ENCODE assay signal across 9 mouse cellular contexts in genomic region chr19:34640623-34641022, GRCm38 (mm10). TPM values are rescaled to one million over a fixed set of nuclear protein-coding genes. Genes with fewer than 3 reads are reported as not detected.
DNase-seq lines count a peak whose midpoint lies in the region; ATAC-seq and TF ChIP-seq lines count a peak whose summit lies in the region.
"Had no signal": no experiment of that assay in that cellular context is flagged by ENCODE, and none has a peak within 500 bp of the region (broad histone marks: within the 10 kb centered on the region; RNA-seq: fewer than 3 reads in every experiment).

Gene Ifit1bl2, minus strand, starts transcription at chr19:34640743.
Gene Ifit1, plus strand, starts transcription at chr19:34640871.

- H3K9ac ChIP-seq in kidney, embryonic 14.5 days (ENCODE audit: low read depth, low read length): no peak within 1 kb of the TSS
- no peak within 1 kb of the TSS for H3K9ac ChIP-seq in kidney, embryonic 15.5 days
- no peak within 1 kb of the TSS for H3K9ac ChIP-seq in midbrain, postnatal 0 days (replicated peaks; ENCODE audit: low read length, poor library complexity, severe bottlenecking)
- H3K9ac ChIP-seq: neural tube, embryonic 12.5 days had no signal

- no peak for TF ChIP-seq POLR2A in kidney, adult 2 months (IDR thresholded peaks at IDR 0.05; ENCODE audit: low read depth, low read length)
- TF ChIP-seq POLR2A in bone marrow, adult 2 months (IDR thresholded peaks at IDR 0.05; ENCODE audit: borderline replicate concordance, control insufficient read depth, low read depth, low read length): no peak

- no peak for TF ChIP-seq CTCF in kidney, adult 2 months (conservative IDR thresholded peaks at IDR 0.05; ENCODE audit: insufficient read depth, insufficient read length, low read depth, low read length)
- TF ChIP-seq CTCF in bone marrow, adult 2 months (IDR thresholded peaks at IDR 0.05; ENCODE audit: control insufficient read depth, insufficient read depth, low read length): no peak
- TF ChIP-seq CTCF in midbrain, postnatal 0 days (IDR thresholded peaks at IDR 0.05): no peak

- H3K36me3 ChIP-seq in kidney, adult 2 months (ENCODE audit: control insufficient read depth, insufficient read depth, low read length): no peaks in the 10 kb centered on the region
- no peaks in the 10 kb centered on the region for H3K36me3 ChIP-seq in kidney, embryonic 14.5 days (ENCODE audit: control insufficient read depth, insufficient read depth, low read length)
- H3K36me3 ChIP-seq in kidney, embryonic 15.5 days: no peaks in the 10 kb centered on the region
- H3K36me3 ChIP-seq in midbrain, postnatal 0 days (ENCODE audit: insufficient read depth, low read length): no peaks in the 10 kb centered on the region
- H3K36me3 ChIP-seq: neural tube, embryonic 12.5 days had no signal

- no peaks in the 10 kb centered on the region; the same call in 1 of the 2 replicates for H3K4me1 ChIP-seq in kidney, adult 2 months (ENCODE audit: control insufficient read depth, insufficient read depth, low read length)
- H3K4me1 ChIP-seq in kidney, embryonic 14.5 days (ENCODE audit: control insufficient read depth, insufficient read depth, low read length): no peaks in the 10 kb centered on the region
- no peaks in the 10 kb centered on the region; the same call in 1 of the 2 replicates for H3K4me1 ChIP-seq in bone marrow, adult 2 months (ENCODE audit: control insufficient read depth, insufficient read depth, low read length)
- H3K4me1 ChIP-seq in kidney, embryonic 15.5 days: no peaks in the 10 kb centered on the region
- no peaks in the 10 kb centered on the region for H3K4me1 ChIP-seq in midbrain, postnatal 0 days (ENCODE audit: insufficient read depth, low read length)
- H3K4me1 ChIP-seq: neural tube, embryonic 12.5 days had no signal

- peak; percentile 61 for DNase-seq in kidney, adult 2 months
- DNase-seq in right cerebral cortex, postnatal 14 days: no peak
- DNase-seq in c-Kit-positive CD71-positive TER-119-positive erythroid progenitor cells, embryonic 14.5 days (ENCODE audit: low spot score): no peak
- DNase-seq in midbrain, postnatal 0 days (ENCODE audit: low spot score): no peak

- no peaks in the 10 kb centered on the region for H3K9me3 ChIP-seq in kidney, embryonic 14.5 days (ENCODE audit: control insufficient read depth, low read length)
- no peaks in the 10 kb centered on the region for H3K9me3 ChIP-seq in kidney, embryonic 15.5 days (replicated peaks)
- H3K9me3 ChIP-seq in midbrain, postnatal 0 days (ENCODE audit: low read length): no peaks in the 10 kb centered on the region
- H3K9me3 ChIP-seq: neural tube, embryonic 12.5 days had no signal

- no peak; the same call in 1 of the 2 replicates for ATAC-seq in kidney, embryonic 14.5 days (ENCODE audit: low FRiP score, low TSS enrichment)
- peak; percentile 70; the same call in 1 of the 2 replicates for ATAC-seq in kidney, embryonic 15.5 days (replicated peaks; ENCODE audit: low FRiP score)
- ATAC-seq in megakaryocyte-erythroid progenitor cell, adult 5-6 weeks (replicated peaks; ENCODE audit: low FRiP score, low TSS enrichment, poor library complexity, severe bottlenecking): peak; percentile 31; the same call in 1 of the 2 replicates
- ATAC-seq in midbrain, postnatal 0 days (ENCODE audit: low FRiP score): no peak

- H3K4me3 ChIP-seq in kidney, adult 2 months (ENCODE audit: insufficient read depth, low read depth, low read length): peak within 1 kb of the TSS; percentile 64
- no peak within 1 kb of the TSS for H3K4me3 ChIP-seq in kidney, embryonic 14.5 days (ENCODE audit: low read length)
- H3K4me3 ChIP-seq in bone marrow, adult 2 months (replicated peaks; ENCODE audit: control insufficient read depth, low read depth, low read length): peak within 1 kb of the TSS; percentile 67
- no peak within 1 kb of the TSS for H3K4me3 ChIP-seq in kidney, embryonic 15.5 days (replicated peaks)
- H3K4me3 ChIP-seq in midbrain, postnatal 0 days (ENCODE audit: low read depth, low read length): no peak within 1 kb of the TSS
- H3K4me3 ChIP-seq: neural tube, embryonic 12.5 days had no signal

- H3K27me3 ChIP-seq in kidney, adult 2 months (replicated peaks; ENCODE audit: control insufficient read depth, insufficient read depth, low read length): no peaks in the 10 kb centered on the region
- no peaks in the 10 kb centered on the region for H3K27me3 ChIP-seq in kidney, embryonic 14.5 days (ENCODE audit: control insufficient read depth, insufficient read depth, low read length)
- no peaks in the 10 kb centered on the region for H3K27me3 ChIP-seq in kidney, embryonic 15.5 days
- H3K27me3 ChIP-seq in midbrain, postnatal 0 days (ENCODE audit: insufficient read depth, low read length): no peaks in the 10 kb centered on the region
- H3K27me3 ChIP-seq: neural tube, embryonic 12.5 days had no signal

- H3K4me2 ChIP-seq in kidney, embryonic 14.5 days (replicated peaks; ENCODE audit: low read depth, low read length): no peak within 1 kb of the TSS
- peak within 1 kb of the TSS; percentile 38 for H3K4me2 ChIP-seq in kidney, embryonic 15.5 days
- no peak within 1 kb of the TSS for H3K4me2 ChIP-seq in midbrain, postnatal 0 days (ENCODE audit: low read depth, low read length, poor library complexity, severe bottlenecking)
- H3K4me2 ChIP-seq: neural tube, embryonic 12.5 days had no signal

- 20% methylated on average over 4 of the region's 4 CpGs for WGBS in kidney, adult 2 months
- WGBS in kidney, embryonic 14.5 days: 34% methylated on average over 4 of the region's 4 CpGs
- WGBS in bone marrow, adult 2 months: 3% methylated on average over 4 of the region's 4 CpGs
- WGBS in kidney, embryonic 15.5 days: 31% methylated on average over 4 of the region's 4 CpGs
- WGBS in midbrain, postnatal 0 days: 66% methylated on average over 4 of the region's 4 CpGs

- peak within 1 kb of the TSS; percentile 78 for H3K27ac ChIP-seq in kidney, adult 2 months (ENCODE audit: insufficient read depth, low read depth, low read length)
- no peak within 1 kb of the TSS for H3K27ac ChIP-seq in kidney, embryonic 14.5 days (ENCODE audit: low read depth, low read length)
- 0 out of 2 replicates have a peak within 1 kb of the TSS, but pooled peaks have one; percentile 4 for H3K27ac ChIP-seq in bone marrow, adult 2 months (ENCODE audit: control insufficient read depth, insufficient read depth, low read depth, low read length, poor library complexity)
- H3K27ac ChIP-seq in kidney, embryonic 15.5 days: no peak within 1 kb of the TSS
- H3K27ac ChIP-seq in midbrain, postnatal 0 days (ENCODE audit: low read depth, low read length): no peak within 1 kb of the TSS
- H3K27ac ChIP-seq: neural tube, embryonic 12.5 days had no signal

RNA-seq across cellular contexts. Expression of gene Ifit1bl2, which starts in this region (rescaled TPM):
- polyA plus RNA-seq in kidney, adult 2 months (2012; rRNA removed): 0.35 and 0.42 TPM in 2 replicates
- polyA plus RNA-seq in kidney, embryonic 14.5 days (2014; fragmentation: Nextera tagmentation; extraction: Ambion mirVana): 0.11 and 0.16 TPM in 2 replicates
- polyA plus RNA-seq in bone marrow, adult 2 months (2011; ENCODE audit: insufficient read depth, insufficient read length, low replicate concordance, missing spikeins): 0.47 and 1.7 TPM in 2 replicates
- polyA plus RNA-seq in kidney, embryonic 15.5 days (2015; fragmentation: Nextera tagmentation; extraction: Ambion mirVana): 0.09 and 0.14 TPM in 2 replicates
- not detected in 2 replicates for total RNA-seq in megakaryocyte-erythroid progenitor cell, adult 5-6 weeks (2014; fragmentation: Nextera tagmentation)
- total RNA-seq in megakaryocyte-erythroid progenitor cell, adult 5-6 weeks (2017): not detected in 2 replicates
- 0.14 and 0.38 TPM in 2 replicates for total RNA-seq in midbrain, postnatal 0 days (2014; rRNA removed)
- 0.07 and 0.17 TPM in 2 replicates for polyA plus RNA-seq in midbrain, postnatal 0 days (2015; fragmentation: Nextera tagmentation; extraction: Ambion mirVana)

RNA-seq across cellular contexts. Expression of gene Ifit1, which starts in this region (rescaled TPM):
- 3.6 and 5.6 TPM in 2 replicates for polyA plus RNA-seq in kidney, adult 2 months (2012; rRNA removed)
- 0.16 and 0.35 TPM in 2 replicates for polyA plus RNA-seq in kidney, embryonic 14.5 days (2014; fragmentation: Nextera tagmentation; extraction: Ambion mirVana)
- 10.6 and 11.2 TPM in 2 replicates for polyA plus RNA-seq in bone marrow, adult 2 months (2011; ENCODE audit: insufficient read depth, insufficient read length, low replicate concordance, missing spikeins)
- 0.42 and 0.49 TPM in 2 replicates for polyA plus RNA-seq in kidney, embryonic 15.5 days (2015; fragmentation: Nextera tagmentation; extraction: Ambion mirVana)
- 0.69 TPM in 1 of 2 replicates, not detected in the other for total RNA-seq in megakaryocyte-erythroid progenitor cell, adult 5-6 weeks (2014; fragmentation: Nextera tagmentation)
- total RNA-seq in megakaryocyte-erythroid progenitor cell, adult 5-6 weeks (2017): 1.8 and 2.9 TPM in 2 replicates
- total RNA-seq in midbrain, postnatal 0 days (2014; rRNA removed): 2.6 and 3.7 TPM in 2 replicates
- 1.0 and 1.2 TPM in 2 replicates for polyA plus RNA-seq in midbrain, postnatal 0 days (2015; fragmentation: Nextera tagmentation; extraction: Ambion mirVana)

Comparison
In these comparisons a context has a peak if more than half of its experiments do, and no peak if none do; other contexts are left out.
1. H3K27ac ChIP-seq: peak in kidney, adult 2 months (single experiment) and bone marrow, adult 2 months (single experiment); none in kidney, embryonic 14.5 days (single experiment), kidney, embryonic 15.5 days (single experiment) and midbrain, postnatal 0 days (single experiment).
2. H3K4me3 ChIP-seq: peak in kidney, adult 2 months (single experiment) and bone marrow, adult 2 months (single experiment); none in kidney, embryonic 14.5 days (single experiment), kidney, embryonic 15.5 days (single experiment) and midbrain, postnatal 0 days (single experiment).
3. Peak in ATAC-seq and H3K4me2 ChIP-seq in kidney, embryonic 15.5 days; RNA of the genes that start here not detected or under 1 TPM.